Mouse (Mus musculus) right cerebral cortex, adult 18-20 months (tissue): Measurements from ENCODE around the gene Gm37240.

ENCODE experiments used
- DNase-seq: peaks from one replicate; pipeline ENCODE4 v3.0.0; 2022; ENCODE audit warnings: mixed read lengths

The Gm37240 gene

DNA sequence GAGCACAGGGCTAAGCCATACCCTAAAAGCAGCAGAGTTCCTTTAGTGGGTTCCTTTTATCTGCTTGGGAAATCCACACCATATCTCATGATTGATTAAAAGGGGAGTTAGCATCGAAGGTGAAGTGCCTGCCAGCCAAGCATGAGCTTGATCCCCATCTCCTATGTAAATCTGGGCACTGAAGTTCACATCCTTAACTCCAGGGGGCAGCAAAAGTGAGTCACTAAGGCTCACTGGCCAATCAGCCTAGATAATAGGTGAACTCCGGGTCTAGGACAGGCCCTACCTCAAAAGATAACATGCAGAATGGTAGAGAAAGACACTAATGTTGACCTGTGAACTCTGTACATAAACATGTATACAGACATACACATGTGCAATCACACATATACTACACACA lies 343.7 kb downstream of the Gm37240 start:
- DNase-seq = no peak

DNA sequence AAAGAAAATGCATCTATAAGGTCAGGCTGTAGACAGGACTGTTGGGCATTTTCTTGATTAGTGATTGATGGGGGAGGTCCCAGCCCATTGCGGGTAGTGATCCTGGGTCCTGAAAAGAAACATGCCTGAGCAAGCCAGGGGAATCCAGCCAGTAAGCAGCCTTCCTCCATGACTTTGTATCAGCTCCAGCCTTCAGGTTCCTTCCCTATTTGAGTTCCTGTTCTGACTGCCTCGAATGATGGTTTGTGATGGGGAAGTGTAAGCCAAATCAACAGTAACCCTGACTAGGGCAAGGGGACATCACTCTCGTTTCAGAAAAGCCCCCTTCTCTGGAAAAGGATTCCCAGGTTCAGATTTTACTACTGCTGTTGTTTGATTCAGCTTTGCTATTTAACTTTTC lies 344.6 kb downstream of the Gm37240 start:
- no peak for DNase-seq

DNA sequence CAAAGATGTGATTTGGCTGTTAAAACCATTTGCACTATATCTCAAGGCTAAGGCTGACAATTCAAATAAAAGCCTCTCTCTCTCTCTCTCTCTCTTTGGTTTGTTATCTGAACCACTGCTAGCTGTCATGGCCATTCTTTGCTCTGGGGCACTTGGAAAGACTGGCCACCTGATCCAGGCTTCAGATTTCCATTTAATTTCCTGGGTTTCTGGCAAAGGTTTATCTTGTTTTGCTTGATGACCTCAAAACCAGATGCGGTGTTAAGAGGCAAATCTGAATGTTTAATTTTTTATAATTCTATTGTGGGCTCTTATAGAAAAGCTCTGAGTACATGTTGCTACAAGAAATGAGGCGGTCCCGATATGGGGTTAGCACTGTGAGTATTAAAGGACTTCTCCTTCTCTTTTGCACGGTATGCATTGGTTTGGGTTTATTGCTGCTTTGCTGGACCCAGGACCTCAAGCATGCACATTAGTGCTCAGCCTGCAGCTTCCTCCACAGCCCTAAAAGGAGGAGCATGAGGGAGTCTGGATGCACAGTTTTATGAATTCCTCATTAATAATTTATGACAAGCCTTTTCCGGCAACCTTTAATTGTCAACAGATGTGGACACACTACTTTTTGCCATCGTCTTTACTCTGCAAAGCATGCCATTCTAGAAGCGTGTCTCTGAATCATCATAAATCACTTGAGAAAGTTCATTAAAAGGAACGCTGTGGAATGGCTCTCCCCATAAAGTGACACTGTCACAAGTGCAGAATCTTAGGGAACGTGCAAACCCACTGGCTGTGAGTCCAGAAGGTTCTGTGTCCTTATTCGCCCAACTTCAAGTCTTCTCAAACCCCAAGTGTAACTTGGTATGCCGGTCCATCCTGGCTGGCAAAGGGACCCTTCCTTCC lies 351.4 kb downstream of the Gm37240 start:
- no peak for DNase-seq

DNA sequence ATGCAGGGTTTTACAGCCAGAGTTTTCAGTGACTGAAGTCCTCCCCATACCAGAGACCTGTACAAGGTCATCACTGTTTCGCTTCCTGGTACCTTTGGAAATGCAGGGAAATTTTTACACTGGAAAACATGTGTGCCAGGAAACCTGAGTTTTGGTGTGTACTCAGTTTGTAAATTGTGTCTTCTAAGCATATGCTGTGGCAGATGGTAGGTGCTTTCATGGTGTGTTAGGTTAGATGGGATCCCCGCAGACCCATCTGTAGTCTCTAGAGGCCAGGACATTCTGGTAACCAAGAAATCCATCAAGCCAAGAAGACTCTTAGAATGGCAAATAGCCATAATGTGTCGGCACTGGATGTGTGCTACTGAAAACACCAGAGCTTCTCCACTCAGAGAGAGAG lies 352.3 kb downstream of the Gm37240 start:
- DNase-seq = no peak

DNA sequence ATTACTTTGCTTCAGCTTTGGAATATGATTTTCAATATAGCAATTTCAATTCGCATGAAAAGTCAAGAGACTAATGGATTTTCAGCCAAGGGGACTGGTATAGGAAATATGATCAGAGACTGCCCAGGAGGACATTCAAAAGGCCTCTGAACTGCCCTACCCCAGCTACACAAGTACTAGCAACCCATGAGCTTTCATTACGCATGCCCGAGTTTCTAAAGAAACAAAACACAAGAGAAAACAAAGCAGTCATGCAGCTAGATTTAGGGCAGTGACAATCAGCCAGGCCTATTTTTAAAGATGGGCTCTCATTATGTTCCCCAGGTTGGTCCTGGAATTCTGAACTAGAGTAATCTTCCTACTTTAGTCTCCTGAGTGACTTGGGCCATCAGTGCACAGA lies 354.9 kb downstream of the Gm37240 start:
- DNase-seq = no peak

DNA sequence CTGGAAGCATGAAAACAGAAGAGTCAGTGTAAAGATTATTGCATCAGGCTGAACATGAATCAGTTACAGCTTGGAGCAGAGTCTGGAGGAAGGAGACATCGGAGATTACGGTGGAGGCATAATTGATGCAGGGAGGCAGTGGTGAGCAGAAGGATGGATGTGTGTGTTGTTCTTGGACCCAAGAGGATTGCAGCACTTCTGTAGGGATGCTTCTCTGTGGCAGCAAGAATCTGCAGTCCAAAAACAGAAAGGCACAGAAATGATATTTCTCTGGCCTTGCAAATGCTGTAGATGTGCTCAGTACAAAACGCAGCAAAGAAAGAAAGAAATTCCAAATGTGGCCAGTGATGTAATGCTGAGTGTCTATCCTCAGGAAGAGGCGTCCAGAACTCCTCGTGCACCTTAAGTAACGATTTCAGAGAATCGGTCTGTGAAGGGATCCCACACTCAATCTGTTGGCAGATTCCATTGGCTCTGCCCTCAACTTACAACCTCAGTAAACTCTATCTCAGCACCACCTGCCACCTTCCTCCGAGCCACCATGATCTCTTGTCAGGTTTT lies 356.6 kb downstream of the Gm37240 start:
- DNase-seq = peak; percentile 64

DNA sequence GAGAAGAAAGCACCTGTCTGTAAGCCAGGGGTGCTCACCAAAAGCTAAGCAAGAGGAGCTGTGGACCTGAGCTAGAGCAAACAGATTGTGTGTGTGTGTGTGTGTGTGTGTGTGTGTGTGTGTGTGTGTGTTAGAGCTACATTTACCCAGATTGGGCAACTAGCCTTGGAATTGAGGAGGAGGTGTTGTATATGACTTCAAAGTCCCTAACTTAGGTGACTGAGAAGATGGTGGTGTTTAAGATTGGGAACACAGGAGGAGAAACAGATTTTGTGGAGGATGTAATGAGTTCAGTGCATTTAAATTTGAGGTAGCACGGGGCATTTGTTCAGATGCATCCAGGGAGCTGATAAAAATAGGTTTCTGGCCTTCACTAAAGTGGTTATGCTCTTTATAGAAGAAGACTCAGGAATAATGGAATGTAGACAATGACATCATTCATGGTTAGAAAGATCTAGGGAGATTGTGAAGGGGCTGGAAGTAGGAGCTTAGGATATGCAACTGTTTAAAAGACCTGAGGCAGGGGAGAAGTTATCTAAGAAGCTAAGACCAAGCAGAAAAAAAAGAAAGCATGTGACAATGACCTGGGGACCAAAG lies 365.9 kb downstream of the Gm37240 start:
- peak; percentile 79 for DNase-seq

DNA sequence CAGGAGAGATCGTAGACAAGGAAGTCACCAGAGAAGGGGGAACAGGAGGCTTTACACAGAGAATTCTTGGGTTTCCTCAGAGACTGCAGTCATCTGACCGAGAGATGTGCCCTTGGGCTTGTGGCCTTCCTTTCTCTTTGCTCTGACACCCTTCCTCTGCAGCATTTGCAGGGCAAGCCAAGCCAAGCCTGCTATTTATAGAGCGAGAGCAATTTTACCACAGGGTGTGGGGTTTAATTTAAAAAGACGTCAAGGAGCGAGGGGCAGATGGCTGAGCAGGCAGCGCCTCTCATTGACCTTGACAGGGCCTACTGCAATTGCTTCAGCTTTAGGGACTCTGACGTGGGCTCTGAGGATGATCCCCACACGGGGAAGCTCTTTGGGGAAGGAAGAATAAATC lies 368.6 kb downstream of the Gm37240 start:
- DNase-seq = no peak

DNA sequence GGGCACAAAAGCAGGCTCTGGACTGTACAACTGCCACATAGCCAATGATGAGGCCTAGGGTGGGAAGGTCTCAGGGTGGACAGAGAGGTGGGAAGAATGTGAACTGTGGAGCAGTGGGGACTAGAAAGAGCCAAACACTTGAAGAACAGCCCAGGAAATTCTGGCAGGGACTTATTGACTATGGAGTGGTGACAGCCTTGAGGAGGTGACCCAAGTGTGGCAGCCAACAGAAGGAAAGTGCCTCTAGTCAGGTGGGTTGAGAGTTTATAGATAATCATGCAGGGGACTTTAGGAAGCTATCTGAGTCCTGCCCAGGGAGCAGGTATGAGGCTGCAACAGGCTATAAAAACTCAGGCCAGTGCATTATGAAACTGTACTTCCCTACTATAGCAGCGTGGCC lies 369.2 kb downstream of the Gm37240 start:
- no peak for DNase-seq

- DNase-seq = no peak
Observed at GRCm38 (mm10) chr3:85516739-85517396, 370.4 kb downstream of the Gm37240 start.

DNA sequence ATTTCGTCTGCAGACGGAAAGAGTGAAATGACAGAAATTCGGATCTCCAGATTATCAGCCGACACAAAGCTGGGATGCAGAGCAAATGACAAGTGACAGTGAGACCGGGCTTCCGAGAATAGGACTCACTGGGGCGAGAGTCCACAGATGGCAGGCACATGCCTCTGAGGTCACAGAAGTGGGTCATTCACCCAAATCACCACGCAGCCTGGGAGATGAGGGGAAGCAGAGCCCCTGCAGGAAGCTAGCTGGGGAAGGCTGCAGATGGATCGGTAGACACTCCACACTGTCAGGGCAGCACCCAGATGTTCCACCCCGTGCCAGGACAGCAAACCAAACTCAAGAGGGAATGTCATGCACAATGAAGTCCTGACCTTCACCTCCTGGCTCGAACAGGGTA lies 372.6 kb downstream of the Gm37240 start:
- no peak for DNase-seq

- no peak for DNase-seq
Observed at GRCm38 (mm10) chr3:85508717-85509279, 378.5 kb downstream of the Gm37240 start.

GRCm38 (mm10) chr3:85500096-85500495 lies 387.2 kb downstream of the Gm37240 start:
- DNase-seq = no peak

DNA sequence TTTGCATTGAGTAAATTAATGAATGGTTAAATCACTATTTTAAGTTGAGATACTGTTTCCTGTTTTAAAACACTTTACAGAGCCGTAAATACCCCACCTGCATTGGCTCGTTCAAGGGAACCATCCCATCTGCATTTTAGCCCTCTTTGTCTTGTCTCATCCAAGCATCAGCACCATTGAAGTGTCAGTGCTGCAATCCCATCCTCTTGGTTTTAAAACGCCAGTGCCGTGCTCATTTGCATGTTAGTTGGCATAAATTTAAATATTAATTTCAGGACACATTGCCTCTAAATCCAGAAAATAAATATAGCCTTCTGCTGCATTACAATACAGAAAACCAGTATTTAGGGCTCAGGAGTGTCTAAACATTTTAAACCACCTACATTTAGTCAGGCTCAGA lies 391.2 kb downstream of the Gm37240 start:
- no peak for DNase-seq

- no peak for DNase-seq
Observed at GRCm38 (mm10) chr3:85493796-85494195, 393.5 kb downstream of the Gm37240 start.

DNA sequence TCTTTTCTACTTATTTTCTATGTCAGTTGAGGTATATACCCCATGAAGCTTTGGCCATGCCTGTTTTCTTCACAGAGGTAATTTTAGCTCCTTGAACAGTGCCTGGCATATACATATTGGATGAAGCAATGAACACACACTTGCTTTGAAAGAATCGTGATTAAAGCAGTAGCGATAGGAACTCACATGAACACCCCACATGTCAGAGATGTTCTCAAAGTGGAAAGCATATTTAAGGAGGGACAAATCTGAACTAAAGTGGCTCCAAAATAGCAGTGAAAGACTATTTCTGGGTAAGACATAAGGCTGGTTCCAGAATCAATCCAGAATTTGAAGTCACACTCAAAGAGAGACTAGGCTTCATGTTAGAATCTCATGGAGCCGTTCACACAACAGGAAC lies 397.1 kb downstream of the Gm37240 start:
- DNase-seq = peak; percentile 50

DNA sequence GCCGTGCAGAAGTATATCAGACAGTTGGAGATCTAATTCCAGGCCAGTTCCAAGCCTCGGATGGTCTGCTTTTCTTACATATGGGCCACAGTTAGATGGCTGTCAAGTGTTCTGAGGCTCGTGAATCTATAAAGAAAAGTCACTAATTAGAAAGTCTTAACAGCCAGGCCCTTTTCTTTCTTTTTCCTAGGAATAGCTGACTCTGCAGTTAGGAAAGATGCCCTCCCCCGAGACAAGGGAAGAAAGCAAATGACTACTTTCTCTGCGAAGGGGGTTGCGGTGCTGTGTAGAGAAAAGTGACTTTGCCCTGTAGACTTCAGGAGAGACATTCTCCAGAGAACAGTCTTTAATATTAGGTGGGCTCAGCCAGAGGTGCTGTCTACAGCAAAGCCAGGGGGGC lies 399.9 kb downstream of the Gm37240 start:
- DNase-seq = no peak

DNA sequence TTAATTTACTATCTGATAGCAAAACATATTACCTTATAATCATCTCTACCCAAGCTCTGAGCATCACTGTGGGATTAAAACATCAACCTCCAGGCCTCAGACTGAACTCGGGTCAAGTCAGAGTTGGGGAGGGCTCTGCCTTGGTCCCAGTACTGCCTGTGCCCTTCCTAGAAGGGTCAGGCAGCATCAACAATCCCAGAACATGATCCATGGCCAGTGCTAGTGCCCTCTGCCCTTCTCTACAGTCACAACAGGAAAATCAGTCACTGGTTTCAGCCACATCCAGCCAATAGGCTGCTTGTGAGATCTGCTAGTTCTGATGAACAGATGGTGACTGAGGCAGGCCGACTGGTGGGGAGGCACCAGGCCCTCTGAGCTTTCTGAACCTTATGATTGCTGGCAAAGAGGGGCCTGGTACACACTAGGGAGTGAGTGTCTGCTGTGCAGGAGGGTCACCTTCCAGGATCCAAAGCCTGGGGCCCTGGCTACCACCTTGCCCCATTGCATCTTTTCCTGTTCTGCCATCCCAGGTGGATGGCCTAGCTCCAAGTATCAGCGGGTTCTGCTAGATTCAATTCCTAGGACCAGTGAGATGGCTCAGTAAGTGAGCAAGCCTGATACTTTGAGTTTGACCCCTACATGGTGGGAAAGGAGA lies 401.7 kb downstream of the Gm37240 start:
- no peak for DNase-seq

DNA sequence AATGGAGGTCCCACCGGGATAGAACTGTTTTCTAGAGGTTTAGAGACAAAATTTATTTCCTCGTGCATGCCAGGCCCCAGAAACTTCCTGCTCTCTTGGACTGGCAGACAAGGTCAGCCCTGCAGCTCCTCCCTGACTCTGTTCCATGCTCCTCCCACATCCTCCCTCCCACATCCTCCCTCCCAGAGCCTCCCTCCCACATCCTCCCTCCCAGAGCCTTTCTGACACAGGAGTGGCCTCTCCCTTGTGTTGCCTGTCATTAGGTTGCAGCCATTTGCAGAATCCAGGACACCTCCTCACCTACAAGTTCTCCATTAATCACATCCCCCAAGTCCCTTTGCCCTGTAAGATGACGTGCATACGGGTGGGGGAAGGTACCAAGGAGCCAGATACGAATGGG lies 404.7 kb downstream of the Gm37240 start:
- DNase-seq = no peak

GRCm38 (mm10) chr3:85480638-85481037 lies 406.7 kb downstream of the Gm37240 start:
- no peak for DNase-seq

- DNase-seq = no peak
Observed at GRCm38 (mm10) chr3:85478731-85479130, 408.6 kb downstream of the Gm37240 start.

DNA sequence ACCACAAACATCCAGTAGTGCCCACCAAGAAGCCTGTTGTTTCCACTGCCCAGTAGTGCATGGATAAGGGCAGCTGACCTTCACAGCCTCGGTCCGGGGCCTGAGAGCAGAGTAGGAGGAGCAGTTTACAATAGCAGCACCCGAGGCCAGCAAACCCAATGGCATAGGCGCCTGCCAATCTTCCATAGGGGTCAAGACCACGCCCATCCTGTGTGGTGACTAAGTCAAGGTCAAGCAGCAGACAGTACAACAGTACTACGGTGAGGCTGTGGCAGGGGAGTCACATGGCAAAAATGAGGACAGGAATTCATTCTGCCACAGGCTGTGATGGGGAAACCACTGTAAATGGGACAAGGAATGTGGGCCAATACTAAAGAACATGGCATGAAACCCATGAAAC lies 417.6 kb downstream of the Gm37240 start:
- DNase-seq = no peak

DNA sequence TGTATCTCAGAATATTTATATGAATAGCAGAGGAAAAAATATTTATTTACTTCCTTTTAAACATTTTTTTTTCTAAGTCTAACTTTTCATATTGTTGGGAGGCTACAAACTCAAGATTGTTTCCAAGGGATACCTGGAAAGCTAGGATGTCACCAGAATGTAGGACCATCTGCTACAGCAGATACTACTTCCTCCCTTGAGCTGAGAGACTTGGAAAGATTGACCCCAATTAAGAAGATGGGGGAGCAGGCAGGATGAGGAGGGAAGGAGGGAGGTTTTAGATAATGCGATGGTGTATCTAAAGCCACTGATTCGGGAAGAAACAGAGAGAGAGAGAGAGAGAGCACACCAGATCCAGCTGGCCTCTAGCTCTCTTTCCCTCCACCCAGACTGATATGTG lies 418.3 kb downstream of the Gm37240 start:
- no peak for DNase-seq
